Mouse (Mus musculus) cerebellum, adult 11-12 months (tissue): Measurements from ENCODE around the gene Kcnh8.

Source experiments
- DNase-seq: peaks from one replicate; pipeline ENCODE4 v3.0.0; 2022

The Kcnh8 gene

DNA sequence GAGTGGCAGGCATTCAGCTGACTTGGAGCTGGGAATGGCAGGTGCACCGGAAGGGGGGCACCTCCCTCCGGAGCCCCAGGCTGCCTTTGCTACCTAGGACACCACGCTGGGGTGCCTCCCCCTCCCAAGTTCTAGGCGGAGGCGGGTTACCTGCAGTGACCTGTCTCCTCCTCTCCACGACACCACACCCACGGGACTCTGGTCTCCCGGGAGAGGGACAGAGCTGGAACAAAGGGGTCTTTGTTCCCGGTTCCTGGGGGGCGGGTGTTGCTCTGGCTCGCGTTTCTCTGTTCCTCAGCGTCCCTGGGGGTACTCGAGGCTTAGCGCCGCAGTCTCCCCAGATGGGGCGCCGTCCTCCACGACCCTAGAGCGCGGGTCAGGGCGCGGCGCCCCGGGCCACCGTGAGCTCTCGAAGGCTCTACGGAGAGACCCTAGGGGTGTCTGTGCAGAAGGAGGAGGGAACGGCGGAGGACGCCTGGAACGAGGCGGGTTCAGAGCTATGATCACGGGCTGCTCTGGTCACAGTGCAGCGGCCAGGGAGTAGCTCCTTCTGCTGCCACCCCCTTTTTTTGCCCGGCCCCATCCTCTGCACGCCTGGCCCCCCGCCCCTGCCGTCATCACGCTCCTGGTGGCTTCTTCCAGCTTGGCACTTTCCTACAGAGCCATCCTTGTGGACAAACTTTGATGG, at the start of gene Kcnh8:
Kcnh8 (plus strand) TSS at position 617 of the 688 bp plus-strand sequence.
- DNase-seq: no peak

DNA sequence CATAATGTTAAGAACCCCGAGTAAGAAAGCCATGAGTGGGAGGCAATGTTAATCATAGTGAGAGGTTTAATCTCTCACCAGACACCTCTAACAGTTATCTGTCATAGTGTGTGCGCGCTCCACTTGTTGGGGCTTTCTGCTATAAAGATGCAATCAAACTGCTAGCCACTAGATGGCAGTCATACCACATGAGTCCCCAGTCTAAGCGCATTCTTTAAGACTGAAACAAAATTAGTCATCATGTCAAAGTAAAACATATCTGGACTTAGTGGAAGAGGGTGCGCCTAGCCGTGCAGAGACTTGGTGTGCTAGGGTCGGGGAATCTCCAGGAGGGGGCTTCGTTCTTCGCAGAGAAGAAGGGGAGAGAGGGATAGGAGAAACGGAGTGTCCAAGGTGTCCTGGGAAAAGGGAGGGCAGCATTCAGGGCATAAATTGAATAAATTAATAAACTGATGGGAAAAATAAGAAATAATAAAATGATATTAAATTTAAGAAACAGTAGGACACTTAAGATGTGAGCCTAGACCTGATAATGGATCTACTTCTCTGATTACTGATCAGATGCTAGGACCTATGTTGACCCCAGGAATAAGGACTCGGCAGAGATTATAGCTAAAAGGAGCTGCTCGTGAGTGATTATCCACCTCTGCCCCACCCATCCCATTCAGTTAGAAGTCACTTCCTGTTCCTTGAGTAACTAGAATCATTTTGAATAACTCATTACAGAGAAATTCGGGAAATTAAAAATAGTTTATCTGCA, 42.4 kb upstream of the Kcnh8 start:
- peak; percentile 3 for DNase-seq

DNA sequence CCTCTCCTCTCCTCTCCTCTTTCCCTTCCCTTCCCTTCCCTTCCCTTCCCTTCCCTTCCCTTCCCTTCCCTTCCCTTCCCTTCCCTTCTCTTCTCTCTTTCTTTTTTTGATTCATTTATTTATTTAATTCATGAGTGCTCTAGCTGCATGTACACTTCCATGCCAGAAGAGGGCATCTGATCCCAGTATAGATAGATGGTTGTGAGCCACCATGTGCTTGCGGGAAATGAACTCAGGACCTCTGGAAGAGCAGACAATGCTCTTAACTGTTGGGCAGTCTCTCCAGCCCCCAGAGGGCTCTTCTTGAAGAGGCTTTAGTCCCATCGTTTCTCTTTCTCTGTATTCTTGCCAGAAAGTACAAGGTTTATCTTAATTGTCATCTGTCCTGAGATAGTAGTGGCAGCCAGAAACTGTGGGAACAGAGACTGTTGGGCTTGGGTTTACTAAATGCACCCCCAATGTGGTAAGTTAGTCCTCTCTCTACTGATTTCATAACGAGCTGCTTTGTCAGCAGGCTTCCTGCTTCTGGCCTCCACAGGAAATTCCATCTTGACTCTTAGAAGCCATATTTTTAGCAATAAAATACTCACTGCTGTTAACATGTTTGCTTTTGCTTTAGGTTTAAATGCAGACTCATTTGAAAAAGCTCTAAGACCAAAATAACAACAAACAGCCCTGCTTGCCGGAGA, 36.9 kb upstream of the Kcnh8 start:
- DNase-seq: no peak

DNA sequence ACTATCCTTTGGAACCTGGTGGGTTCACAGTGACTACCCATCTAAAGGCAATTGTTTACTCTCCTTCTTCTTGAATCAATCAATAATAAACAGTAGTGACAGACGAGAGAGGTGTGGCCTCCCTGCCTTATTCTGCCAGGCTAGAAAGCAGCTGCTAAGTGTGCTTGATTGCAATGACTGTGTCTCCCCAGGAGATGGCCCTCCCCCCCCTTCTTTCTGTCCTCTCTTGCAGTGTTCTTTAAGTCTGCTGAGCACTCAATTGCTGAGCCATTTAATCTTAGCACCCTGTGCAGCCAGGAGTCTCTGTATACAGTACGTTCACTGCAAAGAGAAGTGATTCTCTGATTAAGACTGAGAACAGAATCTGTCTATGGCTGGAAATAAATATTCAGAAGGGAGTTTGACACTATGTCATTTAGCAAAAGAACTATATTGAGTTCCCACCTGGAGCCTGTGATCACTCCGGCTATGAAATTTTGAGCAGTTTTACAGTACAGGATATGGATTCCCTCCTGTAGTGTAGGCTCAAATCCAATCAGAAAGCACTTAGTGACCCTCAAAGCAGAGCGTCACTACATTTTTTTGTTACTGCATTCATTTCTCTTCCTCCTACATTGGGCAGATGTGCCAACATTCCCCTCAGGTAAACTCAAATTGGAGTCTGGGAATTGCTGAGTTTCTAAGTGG, 32.8 kb upstream of the Kcnh8 start:
- no peak for DNase-seq

DNA sequence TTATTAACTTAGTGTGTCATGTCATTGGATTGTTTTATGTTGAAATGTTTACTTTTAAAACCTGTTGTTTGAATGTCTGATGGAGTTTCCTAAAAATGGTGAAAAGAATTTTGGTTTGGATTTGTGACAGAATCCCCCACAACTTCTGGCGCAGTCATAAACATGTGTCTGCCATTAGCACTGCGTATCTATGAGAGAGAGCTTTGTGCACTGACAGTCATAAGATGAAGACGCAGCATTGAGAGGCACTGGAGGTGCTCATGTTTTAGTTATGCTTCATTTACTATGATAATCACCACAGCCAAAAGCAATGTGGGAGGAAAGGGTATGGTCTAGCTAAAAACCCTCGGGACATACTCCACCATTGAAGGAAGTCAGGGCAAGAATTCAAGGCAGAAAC, 30.3 kb upstream of the Kcnh8 start:
- DNase-seq: no peak

DNA sequence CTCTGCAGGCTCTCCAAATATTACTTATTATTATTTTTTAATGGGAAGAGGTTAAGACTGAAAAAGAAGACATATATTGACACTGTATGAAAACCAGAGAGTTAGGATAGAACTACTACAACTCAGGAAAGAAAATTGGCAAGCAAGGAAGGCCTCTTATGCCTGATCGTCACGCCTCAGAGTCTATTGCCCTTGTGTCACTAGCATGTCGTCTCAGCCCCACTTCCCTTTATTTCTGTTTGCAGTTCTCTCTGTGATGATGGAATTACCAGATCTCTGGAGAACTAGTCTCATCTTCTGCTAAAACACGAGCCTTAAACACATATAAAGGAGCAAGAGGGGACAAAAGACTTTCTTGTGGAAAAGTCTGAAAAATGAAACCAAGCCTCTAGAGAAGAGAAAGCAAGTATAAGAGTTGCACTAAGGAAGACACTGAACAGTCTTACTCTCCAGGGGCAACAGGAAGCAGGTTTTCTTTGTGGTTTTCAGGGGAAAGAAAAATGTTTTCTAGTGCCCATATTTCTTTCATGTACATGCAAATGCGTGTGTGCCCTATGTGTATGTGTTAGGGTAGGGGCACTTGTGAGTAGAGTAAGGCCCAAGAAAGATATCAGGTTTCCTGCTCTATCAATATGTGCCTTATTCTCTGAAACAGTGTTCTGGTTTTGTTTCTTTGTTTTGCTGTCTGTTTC, 10.9 kb upstream of the Kcnh8 start:
- no peak for DNase-seq

DNA sequence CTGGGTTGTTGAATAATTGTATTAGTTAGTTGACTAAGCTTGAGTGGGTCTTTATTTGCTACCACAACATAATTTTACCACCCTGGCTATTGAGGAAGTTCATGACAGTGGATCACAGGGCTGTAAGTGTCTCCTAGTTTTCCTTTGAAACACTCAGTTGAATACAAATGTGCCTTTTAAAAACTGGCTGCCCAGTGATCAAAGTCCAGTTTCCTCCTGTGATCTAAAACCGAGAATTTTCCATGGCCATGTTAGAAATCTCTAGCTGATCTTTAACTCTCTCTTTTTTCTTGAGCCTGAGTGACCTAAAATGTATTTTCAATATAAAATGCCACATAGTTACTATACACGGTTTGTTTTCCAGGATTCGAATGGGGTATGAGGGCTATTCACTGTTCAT, 3.4 kb upstream of the Kcnh8 start:
- no peak for DNase-seq

DNA sequence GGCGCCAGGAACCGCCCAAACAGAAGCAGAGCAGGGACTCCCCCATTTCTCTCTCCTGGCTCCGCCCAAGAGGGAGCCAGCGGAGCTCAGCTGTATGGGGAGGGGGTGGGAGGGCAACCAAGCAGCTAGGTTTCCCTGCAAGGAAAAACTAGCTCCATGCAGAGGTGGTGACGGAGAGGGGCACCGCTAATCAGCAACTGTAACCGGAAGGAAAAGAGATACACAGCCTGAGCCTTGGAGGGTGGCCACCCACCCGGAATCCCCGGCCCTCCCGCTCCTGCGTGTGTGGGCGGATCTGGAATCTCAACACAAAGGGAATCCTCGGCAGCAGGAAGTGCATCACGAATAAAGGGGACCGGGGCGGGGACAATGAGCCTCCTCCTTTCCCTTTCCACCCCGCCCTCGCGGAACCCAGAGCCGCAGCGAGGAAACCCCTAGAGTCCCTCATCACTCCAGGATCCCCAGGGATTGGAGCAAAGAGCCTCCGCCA, 1.6 kb upstream of the Kcnh8 start:
- no peak for DNase-seq

DNA sequence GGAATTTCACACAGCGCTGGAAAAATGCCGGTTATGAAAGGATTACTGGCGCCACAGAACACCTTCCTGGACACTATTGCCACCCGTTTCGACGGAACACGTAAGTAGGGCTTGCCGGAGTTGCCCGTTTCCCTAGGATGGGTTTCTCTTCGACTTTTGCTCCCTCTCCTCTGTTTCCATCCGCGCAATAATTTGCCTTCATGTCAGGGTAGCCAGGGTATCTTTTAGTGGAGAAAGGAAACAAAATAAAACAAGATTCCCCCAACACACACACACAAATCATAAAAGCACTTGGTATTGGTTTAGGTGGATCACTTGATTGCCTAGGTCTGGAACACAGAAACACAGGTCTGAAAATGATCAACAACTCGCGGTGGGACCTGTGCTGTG, 267 bp downstream of the Kcnh8 start:
- DNase-seq: no peak

DNA sequence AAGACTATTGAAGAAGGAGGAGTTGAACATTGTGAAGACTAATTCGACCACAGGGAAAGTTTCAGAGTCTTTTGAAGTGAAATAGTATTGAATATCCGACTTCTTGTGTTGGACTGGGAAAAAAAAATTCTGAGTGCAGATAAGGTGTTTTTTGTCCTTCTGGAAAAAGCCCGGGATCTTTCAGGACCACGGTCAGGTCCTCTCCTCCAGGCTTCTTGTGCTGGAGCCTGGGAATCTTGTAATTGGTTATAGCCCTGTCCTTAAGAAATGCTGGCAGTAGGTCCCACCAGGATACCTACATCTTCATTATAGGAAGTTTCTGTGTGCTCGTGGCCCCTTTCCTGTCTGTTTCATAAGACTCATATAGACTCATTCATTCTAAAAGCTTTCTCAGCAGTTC, 902 bp downstream of the Kcnh8 start:
- no peak for DNase-seq

DNA sequence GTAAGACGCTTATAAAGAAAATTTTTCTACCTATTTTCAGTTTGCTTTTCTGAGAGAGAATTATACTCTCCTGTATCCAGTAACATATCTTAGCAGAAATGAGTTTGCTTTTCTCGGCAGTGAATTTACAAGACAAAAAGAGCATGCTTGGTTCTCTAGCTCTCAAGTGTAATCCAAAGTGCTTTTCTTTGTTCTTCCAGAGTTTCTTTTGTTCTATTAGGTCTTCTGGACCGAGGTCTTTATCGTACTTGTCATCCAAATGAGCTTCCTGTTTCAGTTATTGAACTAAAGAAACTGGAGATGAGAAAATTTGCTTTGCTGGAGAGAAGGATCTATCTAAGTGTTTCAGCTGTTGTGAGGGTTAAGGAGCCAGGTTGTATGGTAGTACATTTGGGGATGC, 8.9 kb downstream of the Kcnh8 start:
- DNase-seq: no peak

DNA sequence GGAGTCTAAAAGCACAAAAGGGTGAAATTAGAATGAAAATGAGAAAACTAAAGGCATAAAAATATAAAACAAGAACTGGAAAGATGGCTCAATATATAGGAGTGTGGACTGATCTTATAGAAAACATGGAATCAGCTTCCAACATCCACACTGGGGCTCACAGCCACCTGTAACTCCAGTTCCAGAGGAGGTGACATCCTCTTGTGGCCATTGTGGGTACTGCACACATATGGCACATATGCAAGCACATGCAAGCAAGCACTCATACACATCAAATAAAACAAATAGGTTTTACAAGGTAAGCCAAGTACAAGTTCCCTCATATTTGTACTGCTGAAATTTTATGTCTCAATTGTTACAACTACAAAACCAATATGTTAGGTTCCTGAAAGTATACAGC, 46.7 kb downstream of the Kcnh8 start:
- DNase-seq: no peak

DNA sequence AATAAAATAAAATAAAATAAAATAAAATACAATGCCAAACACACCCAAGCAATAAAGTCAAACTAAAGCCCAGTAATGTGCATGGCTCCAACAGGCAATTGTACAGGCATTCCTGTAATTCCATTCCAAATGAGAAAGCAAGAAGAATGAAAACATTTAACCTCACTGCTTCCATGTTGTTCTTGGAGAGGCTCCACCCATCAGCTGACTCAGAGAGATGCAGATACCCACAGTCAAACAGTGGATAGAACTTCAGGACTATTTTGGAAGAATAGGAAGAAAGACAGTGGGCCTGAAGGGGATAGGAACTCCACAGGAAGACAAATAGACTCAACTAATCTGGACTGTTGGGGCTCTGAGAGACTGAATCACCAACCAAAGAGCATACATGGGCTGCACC, 89.5 kb downstream of the Kcnh8 start:
- no peak for DNase-seq

DNA sequence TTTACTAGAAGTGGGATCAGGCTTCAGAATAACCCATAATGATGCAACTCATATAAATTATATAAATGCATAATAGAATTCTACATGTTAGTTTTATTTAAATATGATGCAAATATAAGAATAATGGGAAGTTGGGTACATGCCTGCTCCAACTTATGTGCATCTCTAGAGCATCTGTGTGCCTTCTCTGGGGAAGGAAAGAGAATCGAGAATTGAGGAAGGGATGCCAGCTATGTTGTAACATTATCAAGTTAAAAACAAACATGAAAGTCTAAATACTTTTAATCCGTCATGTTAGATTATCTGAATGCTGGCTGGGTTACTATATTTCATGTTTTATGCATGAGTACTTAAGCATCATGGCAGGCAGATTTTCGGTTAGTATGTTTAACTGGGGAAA, 99.4 kb downstream of the Kcnh8 start:
- DNase-seq: no peak

DNA sequence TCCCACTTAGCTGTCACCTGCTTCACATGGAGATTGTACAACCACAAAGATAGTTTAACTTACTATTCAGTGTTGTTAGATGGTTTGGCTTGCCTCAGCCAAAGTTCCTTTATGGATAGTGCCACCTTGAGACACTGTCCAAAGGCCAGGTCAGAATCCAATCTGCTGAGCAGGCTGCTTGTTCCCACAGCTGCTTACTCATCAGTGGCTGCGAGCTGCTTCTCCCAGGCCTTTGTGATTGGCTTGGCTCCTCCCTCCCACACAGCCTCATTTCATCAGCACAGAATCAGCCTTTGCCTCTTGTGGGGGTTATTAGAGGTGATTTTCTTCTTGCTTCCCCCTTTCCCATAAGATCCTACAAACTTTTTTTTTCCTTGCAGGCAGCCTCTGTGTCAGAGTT, 109.8 kb downstream of the Kcnh8 start:
- no peak for DNase-seq

DNA sequence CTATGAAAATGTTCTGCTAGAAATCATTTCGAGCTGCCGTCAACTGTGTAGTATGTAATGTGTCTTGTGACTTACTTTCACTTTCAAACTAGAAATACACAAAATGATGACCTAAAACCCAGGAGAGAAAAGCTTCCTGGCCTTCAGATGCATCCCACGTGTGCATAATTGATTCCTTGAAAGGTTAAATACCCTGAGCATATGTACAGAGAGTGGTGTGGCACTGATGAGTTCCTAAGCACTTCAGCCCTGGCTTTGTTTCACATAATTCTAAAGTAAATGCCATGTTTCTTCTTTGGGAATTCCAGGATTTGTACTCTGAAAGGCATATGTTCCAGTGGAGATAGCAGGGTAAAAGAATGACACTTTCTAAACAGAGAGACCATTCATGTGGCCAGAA, 119.7 kb downstream of the Kcnh8 start:
- DNase-seq: no peak

DNA sequence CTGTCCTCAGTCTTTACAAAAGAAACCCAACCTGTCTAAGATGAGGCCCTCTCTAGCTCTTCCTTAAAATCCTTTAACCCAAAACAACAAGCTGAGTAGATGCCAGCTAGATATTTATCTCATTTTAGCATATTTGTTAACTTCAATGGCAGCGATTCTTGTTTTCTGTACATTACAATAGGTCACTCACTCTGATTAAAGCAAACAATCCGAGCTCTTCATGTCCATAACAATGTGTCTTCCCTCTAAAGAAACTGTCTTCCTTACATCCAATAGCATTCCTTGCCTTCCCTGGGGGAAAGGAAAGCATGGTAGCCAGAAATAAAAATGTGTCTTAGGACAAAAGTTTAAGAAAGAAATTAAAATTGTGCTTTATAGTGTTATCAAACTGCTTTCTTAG, 126.3 kb downstream of the Kcnh8 start:
- no peak for DNase-seq

DNA sequence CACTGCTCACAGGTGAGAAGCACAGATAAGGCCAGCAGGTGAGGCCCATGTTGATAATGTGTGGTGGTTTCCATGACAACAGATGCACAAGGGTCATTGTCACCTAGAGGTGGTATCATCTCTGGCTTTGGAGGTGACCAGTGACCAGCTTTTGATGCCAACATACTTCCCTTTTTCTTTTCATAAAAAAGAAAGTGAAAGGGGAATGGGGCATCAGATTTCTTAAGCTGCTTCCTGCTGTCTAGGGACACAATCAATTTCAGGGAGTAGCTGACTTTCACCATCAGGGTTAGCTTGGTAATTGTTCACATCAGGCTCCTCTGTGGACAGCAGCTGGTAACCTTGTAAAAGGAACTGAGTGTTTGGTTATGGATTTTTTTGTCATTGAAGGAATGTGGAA, 135.9 kb downstream of the Kcnh8 start:
- DNase-seq: no peak

DNA sequence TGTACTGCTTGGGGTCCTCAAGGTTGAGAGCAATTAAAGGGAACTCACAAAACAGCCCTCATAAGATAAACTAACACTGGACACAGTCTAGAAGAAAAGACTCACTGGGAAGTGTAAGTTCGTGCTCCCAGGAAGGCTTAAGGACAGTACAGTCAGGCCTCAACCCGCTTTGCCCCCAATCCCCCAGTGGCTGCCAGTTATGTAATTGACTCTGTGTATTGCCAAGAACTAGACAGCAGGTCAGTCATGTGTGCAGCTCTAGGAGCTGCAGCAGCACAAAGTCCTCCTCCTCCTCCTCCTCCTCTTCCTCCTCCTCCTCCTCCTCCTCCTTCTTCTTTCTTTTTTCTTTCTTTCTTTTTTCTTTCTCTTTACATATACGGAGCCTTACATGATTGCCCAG, 185.6 kb downstream of the Kcnh8 start:
- DNase-seq: no peak

DNA sequence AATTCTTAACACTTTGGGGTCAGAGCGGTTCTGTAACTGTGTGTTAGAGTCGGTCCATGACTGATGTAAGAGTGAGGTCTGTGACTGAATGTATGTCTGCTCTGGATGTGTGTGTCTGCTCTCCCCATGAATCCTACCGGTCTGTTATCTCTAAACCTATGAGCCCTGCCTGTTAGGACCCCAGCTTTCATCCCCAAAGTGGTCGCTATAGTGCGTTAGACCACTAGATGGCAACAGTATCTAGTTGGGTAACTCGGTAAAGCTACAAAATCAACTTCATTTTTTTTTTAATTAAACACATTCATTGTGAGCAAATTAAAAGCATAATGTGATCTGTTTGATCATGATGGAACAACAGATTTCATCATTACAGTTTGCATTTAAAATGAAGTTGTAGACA, 202.0 kb downstream of the Kcnh8 start:
- DNase-seq: no peak

DNA sequence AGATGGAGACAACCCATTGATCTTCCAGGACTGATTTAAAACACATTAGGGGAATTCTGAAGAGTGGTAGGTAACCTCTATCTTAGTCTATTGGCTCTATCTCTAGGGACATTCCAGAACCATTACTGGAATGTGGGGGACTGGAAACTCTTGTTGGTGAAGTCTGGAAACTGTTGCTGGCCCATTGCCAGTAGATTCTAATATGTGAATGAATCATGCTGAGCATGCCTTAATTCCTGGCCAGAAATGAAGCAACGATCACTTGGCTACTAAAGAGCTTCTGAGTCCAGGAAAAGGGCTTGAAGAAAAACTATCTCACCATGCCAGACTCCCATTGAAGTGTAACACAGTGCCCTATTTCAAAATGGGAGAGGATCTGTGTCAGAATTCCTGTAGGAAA, 208.3 kb downstream of the Kcnh8 start:
- DNase-seq: no peak

DNA sequence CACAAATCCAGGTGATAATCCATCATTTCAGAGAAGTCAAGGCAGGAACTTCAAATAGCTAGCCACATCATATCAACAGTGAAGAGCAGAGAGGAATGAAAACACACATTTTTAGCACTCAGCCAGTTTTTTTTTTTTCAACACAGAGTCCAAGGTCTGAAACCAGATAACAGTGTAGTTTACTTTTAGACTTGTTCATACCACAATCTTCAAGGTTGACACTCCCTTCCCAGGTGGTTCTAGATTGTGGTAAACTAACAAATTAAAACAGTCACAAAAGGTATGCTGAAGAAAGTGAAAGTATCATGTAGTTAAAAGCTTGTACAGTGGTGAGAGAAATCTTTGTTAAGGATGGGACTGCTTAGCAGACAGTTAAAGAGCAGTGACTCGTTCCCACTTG, 216.5 kb downstream of the Kcnh8 start:
- no peak for DNase-seq

DNA sequence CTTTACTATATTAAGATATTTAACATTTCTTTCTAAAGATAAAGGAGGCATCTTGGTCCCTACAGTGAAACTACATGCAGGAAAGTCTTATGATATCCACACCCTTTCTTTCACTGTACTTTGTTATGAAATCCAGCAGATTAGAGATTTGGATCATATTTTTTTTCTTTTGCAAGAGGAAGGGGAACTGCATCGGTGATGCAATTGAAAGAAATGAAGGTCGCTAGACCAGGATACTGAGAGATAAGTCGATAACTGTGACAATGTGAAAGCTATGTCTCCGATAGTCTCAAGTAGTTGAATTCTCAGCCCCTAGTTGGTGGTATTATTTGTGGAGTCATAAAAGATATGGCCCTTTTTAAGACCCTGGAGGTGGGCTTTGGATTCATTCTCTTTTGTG, 227.2 kb downstream of the Kcnh8 start:
- DNase-seq: no peak
